Mouse (Mus musculus) CD8-positive naive resting alpha-beta T cell, adult 2 months (primary cell): ENCODE data around the gene Cog5.
A peak's percentile ranks its signal among the peaks of the same experiment; 100 is the strongest.

ENCODE experiments used
- DNase-seq, 2 experiments: peaks; one replicate each; pipeline ENCODE4 v3.0.0; 2022; ENCODE audit warnings: low read depth in 2 of 2, low spot score in 2 of 2

Gene Cog5

DNA sequence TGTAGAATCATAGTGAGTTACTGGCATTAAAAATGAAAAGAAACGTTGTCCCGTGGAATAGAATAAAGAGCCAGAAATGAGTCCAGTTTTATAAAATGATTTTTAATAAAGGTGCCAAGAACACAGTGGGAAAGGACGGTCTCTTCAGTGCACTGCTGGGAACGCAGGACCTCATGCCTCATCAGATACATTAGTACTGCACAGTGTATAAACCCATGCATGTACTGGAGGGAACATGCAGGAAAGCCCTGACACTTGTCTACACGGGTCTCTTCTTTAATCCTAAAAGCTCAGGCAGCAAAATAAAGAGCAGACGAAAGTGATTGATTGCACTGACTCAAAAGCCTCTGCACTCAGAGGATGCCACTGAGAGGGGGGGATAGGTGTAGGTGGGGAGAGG lies 236.0 kb downstream of the Cog5 start:
- DNase-seq: no peak

DNA sequence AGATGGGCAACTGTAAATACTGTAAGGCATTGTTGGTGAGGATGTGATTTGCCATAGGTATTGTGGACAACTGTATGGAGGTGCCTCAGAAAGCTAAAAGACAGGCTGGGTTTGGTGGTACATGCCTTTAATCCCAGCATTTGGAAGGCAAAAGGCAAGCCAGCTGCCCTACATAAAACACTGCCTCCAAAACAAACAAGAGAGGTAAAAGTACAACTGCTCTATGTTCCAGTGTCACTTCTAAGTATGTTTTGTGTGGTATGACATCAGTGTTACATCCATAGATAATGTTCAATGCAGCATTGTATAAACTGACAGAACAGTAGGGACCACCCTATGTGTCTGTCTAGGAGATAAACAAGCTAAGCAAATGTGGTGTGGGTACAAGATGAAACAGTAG lies 237.4 kb downstream of the Cog5 start:
- no peak for DNase-seq

DNA sequence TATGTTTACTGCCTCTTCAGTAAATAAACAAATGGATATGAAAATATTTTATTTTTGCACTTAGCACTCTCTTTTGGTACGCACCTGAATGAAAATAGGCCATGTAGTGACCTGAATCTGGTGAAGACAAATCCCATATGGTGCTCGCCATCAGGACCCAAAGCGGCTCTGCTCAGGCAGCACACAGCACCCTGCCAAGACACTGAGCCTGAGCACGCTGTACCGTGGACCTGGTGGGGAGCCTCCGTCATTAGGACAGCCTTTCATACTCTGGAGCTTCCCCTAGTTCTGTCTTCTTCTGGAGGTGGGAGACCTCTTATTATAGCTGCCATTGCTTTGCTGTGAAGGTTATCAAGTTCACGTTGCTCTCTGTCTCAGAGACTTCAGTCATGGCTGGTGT lies 238.1 kb downstream of the Cog5 start:
- DNase-seq: no peak

DNA sequence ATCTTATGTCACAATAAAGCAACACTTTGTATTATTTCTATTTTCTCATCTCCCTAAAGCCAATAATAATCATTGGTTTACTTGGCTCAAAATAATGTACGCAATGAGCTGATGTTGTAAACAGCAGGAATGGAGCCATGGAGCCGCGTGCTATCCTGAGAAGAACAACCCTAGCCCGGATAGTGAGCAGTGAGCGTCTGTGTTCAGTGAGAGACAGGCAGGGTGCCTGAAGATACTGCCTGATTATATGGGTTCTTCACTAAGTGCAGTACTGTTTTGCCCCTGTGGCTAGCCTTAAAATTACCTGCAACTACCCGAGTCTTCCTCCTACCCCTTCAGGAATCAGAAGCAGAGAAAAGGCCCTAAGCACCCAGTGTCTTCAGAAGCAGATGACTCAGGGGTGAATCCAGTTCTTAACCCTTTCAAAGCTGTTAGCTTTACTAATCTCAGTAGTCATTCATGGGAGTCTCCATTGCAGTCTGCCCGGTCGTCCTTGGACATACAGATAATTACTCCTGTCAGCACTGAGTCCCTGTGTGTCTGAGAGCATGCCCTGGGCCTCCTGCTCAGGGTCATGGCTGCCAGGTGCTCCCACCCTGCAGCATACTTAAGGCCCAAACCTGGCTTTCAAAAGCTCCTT lies 240.5 kb downstream of the Cog5 start:
- no peak for DNase-seq

DNA sequence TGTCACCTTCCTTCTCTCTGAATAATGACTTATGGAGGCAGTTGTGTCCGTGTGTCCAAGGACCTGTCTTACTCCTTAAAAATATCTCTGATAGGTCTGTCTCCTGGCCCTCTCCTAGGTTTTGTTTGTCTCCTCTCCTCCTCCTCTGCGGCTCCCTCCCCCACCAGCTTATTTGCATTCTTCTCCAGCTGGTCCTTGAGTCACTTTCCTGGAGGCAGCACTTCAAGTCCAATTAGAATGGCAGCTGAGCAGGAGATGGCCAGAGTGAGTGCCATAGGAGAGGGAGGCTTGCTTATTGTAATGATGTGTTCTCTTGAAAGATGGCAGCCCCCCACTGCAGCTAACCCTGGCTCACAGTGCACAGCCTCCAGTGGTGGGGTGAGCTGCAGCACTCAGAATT lies 241.2 kb downstream of the Cog5 start:
- DNase-seq: no peak

DNA sequence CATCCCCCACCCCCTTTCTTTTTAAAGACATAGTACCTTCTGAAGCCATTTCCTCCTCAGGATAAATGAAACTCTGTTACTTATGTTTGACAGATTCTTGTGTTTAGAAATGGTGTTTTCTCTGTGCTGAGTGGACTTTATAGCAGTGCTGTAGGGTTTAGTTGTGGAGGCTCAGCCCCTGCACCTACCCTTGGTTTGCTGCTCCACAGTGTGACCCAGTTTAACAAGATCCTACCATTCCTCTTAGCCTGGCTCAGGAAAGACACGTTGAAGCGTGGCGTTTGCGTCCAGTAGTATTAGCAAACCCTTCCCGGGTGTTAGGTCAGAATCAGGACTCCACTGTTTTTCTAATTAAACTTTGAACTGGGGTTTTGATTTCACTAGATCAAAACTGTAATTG lies 241.6 kb downstream of the Cog5 start:
- DNase-seq: no peak

DNA sequence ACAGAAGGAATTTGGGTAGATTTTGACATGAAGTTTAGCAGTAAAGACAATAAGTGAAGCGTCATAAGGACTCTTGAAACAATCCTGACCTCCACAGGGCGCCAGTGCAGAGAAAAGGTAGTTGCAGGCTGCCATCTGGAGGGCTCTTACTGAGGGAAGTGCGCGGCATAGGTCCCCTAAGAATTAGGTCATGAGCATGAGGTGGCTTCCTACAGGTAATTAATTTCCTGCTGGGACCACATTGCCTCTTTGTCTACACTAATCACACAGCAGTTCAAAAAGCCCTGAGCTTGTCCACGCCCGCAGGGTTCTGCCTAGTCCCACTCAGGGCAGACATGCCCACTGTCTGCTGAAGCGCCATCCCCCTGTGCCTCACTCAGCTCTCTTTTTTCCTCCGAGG lies 242.3 kb downstream of the Cog5 start:
- no peak for DNase-seq

DNA sequence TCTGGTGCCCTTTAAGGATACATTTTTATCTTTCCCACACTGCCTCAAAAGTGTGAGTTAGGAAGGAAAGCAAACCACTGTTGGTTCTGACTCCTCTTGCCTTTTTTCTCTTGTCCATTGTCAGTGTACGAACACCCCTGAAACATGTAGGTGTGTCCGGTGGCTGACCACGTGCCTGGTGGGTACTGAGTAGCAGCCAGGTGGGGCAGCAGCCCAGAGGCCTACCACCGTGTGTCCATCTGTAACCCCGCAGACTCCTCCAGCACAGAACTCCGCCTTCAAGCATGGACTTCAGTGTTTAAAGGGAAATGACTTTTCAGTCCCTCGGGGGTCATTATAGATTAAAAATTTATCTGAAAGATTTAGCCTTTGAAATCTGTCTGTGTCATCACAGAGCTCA lies 242.8 kb downstream of the Cog5 start:
- DNase-seq: no peak

DNA sequence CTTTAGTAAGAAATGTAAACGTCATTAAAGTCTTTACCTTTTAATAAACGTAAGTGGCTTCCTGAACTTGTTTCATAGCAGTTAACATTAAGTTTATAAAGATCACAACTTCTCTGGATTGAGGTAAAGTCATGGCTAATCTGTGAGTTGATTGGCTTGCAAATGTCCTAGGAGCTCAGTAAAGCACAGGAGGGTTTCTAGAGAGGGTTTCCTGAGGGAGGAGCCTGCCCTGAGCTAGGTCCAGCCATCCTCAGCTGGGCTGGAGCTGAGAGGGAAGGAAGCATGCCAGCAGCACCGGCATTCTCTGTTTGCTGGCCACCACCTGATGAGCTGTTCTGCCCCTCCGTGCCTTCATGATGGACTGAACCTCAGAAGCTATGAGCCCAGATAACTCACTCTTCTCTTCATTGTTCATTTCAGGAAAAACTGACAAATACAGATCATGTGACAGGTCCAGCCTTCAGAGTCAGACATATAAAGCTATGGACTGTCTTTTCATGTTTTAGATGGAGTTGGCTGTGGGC lies 245.8 kb downstream of the Cog5 start:
- no peak for DNase-seq

DNA sequence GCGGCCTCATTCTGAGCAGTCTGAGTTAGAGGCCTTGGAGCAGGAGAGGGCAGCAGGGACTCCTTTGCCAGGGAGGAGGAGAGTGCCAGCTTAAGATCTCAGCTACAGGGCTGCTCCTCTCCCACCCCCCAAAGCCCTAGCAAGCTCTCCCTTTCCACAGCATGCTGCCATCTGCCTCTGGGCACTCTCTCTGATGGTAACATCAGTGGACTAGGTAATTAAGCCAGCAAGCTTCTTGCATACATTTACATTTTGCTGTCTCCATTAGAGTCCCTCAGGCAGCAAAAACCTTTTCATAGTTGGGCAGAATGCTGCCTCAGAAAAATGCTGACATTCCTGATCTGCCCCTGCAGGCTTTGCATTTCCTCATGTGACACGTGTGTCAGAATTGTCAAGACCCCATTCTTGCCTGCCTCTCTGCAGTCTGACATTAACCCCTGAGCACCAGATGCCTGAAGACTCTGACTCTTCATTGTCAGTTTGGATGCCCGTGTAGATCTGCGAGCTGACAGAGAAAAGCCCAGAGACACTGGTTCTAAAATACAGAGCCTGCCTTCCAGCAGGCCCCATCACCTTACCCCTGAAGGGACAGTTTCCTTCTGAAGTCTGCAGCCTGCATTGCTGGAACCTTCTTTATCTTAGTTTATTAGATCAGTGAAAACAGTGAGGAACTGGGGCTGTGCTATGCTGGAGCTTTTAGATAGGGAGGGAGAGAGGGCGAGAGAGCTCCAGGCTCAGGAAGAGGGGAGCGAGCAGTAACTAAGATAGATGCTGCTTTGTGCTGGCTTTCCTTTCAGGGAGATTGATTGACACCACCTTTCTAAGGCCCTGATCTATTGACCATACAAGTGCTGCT lies 251.3 kb downstream of the Cog5 start:
- DNase-seq: no peak

DNA sequence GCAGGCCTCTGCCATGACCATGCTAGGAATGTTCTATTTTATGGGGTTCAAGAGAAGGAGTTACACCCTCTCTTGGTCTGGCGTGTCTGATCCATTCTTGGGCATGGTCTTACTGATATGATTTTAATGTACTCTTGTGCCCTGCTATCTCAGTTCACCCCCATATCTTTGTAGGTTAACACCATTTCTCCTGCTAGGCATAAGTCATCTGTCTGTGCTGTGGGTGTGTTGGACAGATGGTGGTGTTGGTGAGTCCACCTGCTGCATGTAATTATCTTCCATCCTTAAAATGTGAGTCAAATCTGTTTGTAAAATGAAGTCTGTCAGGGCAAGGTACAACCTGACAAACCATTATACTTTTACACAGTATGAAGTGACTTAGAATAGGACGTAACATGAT lies 252.8 kb downstream of the Cog5 start:
- no peak for DNase-seq

DNA sequence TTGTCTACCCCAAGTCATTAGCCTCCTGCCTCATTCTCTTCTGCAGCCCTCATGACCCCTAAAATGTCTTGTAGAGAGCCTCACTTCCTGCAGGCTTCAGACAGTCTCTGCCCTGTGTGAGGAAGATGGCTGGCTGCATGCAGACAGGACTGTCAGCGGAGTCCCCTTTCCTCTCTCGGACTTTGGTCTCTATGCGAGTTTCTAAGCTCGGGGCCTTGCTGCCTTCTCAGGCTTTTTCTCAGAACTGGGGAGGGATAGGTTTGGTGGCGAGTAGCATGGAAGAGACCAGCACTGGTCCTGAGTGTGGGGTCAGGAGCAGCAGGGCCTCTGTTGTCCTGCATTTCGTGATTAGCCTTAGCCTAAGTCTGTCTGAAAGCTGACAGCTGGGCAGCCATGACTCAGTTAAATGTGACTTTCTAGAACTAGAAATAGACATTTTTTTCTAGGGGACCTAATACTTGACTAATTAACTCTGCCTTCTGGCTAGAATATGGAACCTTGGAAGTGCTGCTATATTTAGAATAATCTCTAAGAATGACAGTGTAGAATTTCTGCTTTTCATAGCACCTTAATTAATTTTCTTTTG lies 258.4 kb downstream of the Cog5 start:
- DNase-seq: no peak

DNA sequence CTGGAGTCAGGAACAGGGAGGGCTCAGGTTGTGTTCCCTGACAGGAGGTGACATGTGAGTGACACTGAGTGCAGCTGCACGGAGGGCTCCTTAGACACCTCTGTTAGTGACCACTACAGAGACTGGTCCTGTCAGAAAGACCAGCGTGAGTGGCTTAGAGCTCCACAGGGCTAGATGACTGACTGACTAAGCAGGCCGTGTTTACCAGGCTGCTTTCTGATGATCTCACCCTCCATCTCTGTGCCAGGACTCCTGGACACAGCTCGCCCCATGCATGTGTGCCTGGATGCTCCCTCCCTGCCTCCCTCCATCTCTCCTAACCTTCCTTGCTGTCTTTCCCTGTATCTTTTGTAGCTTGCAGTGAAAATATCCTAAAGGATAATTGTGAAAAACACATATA lies 258.9 kb downstream of the Cog5 start:
- DNase-seq: no peak

DNA sequence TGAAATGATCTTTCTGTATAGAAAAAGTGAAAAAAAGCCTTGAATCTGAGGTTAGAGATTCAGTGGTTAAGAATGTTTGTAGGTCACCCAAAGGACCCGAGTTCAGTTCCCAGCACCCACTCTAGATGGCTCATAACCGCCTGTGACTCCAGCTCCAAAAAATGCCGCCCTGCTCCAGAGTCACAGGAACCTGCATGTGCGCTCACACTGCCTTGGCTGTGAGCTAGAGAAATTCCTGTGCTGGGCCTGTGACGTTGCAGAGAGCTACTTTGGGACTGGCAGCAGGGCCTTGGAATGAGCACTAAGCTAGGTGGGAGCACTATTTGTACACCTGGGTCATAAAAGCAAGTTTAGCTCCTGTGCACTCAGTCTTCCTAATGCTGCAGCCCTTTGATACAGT lies 262.0 kb downstream of the Cog5 start:
- DNase-seq: no peak

DNA sequence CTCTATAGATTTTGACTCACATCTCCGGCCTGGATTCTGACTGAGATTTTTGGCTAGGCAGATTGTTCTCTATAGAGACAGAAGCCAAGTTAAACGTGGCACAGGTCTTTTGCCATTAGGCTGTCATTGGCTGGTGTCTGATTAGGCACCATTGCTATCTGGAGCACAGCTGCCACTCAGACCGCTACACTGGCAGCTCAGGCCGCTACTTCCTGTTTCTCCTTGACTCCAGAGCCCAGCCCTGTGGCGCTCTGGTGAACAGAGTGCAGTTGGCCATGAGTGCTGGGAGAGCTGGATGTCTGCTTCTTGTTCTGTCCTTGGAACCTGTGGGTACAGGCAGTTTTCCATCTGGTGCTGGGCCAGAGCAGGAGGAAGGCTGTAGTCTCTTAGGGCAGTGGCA lies 262.6 kb downstream of the Cog5 start:
- no peak for DNase-seq

DNA sequence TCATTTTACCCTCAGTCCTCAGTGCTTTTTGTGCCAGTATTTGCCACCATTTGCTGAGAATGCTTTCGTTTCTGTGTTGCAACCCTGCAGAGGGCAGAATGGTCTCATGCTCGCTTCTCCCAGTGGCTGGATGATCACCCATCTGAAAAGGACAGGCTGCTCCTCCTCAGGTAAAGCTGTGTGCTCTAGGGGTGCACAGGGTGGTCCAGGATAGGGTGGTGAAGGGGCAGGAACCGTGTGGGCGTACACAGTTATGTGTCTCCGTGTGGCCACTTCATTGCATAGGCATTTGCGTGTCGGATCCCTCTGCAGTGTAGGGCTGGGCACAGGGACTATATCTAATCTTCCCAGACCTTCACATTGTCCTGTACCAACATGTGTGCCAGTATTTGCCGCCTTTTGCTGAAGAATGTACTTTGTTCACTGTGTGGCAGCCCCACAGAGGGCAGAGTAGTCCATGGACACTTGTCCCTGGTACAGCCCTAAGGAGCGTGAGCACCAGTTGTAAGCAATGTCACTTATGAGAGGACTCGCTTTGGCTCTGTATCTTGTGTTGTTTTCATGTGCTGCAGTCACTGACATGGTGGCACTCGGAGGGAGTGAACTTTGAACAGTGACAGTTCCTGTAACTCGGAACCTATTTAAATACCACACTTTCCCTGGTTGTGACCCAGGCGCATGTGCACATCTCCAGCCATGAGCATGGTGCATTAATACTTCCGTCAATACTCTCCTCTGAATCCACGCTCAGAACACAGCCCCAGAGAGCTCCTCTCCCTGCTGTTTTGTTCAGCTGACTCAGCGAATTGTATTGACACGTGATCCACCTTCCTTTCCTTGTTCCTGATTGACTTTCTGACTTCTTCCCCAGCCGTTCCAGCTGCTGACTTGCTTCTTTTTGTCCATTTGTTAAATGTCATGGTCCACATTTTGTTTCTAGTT lies 266.1 kb downstream of the Cog5 start:
- DNase-seq: no peak

DNA sequence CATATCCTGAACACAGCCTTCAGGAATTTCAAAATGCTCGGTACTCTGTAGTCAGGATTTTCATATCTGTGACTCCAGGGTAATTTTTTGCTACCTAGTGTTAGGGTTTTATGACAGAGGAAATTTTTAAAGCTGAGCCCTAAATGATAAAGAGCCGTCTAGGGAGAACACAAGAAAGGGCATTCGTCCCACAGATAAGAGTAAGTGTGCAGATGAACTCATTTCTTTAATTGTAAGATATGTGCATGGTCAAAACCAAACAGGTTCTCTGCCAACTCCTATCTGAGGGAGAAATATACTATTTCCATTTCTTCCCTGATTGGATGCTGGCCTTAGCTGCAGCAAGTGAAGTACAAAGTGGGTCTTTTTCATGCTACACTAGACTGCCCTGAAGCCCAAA lies 269.5 kb downstream of the Cog5 start:
- DNase-seq: no peak

DNA sequence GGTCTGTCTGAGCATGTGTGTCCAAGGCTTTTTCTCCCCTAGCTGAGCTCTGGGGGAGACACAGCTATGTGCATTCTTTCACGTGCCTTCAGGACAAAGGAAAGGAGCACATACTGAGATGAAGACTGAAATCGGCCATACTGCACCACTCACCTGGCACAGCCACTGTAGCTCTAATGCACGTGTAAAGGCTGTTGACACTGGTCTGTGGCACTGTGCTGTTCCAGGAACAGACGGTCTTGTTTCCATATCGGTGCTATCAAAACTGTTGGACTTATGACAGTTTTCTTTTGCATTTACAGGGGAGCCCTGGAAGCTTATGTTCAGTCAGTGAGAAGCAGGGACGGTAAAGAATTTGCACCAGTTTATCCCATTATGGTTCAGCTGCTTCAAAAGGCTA lies 270.7 kb downstream of the Cog5 start:
- DNase-seq: no peak

DNA sequence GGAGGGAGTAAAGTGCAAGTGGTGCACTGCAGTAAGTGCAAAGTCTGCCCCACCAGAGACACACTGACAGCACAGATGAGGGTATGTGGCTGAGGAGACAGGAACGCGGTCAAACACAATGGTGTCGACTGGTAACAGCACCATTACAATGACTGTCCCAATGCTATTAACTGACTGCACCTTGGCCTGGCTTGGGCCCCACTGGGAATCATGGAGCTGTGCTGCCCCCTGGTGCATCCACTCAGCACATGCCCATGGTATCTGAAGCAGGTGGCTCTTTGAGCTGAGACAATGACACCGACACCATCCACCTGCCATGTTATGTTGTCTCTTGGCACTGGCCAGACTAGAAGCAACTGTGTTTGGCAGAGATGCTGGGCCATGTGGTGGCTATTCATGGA lies 272.0 kb downstream of the Cog5 start:
- peak in 1 of 2 experiments; percentile 24 for DNase-seq

DNA sequence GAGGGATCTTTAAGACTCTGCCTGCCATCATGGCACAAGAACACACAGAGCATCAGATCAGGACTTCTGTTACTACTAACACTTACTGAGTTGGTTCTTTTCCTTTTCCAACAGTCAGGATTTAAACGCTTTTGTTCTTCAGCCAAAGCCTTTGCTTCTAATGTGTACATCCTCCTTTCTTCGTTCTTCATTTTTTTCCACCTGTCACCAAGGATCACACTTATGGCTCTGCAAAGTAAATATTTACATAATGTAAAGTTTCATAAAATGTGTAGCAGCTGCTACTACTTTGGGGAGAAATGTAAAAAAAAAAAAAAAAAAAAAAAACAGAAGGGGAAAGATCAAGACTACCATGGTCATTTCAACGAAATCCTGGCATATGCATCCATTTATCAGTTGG lies 273.8 kb downstream of the Cog5 start:
- no peak for DNase-seq

DNA sequence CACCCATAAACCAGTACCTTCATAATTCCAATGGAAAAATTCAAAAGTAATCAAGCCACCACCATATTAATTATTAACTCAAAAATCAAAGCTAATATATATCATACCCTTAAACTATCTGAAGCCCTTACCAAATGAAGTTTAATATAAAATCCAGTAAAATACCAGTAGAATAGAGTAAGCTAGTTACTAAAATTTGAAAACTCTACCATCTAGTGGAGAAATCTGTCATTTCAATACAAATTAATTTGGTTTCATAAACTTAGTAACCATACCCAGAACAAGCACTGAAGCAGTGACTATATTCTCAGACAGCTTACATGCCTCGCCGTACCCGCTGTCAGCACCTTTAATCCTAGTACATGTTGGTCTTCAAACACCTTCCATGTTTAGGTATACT lies 277.1 kb downstream of the Cog5 start:
- DNase-seq: no peak
